Mouse (Mus musculus) G1E (cell line): ENCODE results near the gene Ptprb. TPM values are rescaled to one million over a fixed set of nuclear protein-coding genes. Genes with fewer than 3 reads are reported as not detected.

Source experiments
- ATAC-seq: 2 replicates; pipeline ENCODE4 v1.8.0; 2016; ENCODE audit warnings: mild to moderate bottlenecking; ENCODE audit not compliant: insufficient number of reproducible peaks, poor library complexity, low FRiP score, severe bottlenecking; ENCODE audit errors: extremely low read depth
- DNase-seq: peaks from one replicate; pipeline ENCODE4 v3.0.0; 2012; ENCODE audit warnings: low spot score
- H3K27me3 ChIP-seq: 2 replicates; pipeline ENCODE4 v1.6.1; 2012; ENCODE audit warnings: mild to moderate bottlenecking, low read length, inconsistent platforms; ENCODE audit not compliant: insufficient read depth
- H3K36me3 ChIP-seq: replicated peaks from 2 replicates; pipeline ENCODE3; 2012; ENCODE audit warnings: mild to moderate bottlenecking, inconsistent platforms
- H3K4me1 ChIP-seq: 2 replicates; pipeline ENCODE4 v1.6.1; 2012; ENCODE audit warnings: low read depth, low read length, inconsistent platforms, mixed read lengths; ENCODE audit not compliant: insufficient read depth
- H3K4me3 ChIP-seq: 2 replicates; pipeline ENCODE4 v1.5.1; 2012; ENCODE audit warnings: low read depth, mild to moderate bottlenecking, inconsistent platforms, low read length, moderate library complexity, mixed read lengths
- H3K9me3 ChIP-seq: replicated peaks from 2 replicates; pipeline ENCODE4 v1.6.1; 2012; ENCODE audit warnings: inconsistent platforms
- CTCF ChIP-seq: IDR thresholded peaks from 2 replicates; pipeline ENCODE4 v1.5.1; 2012; ENCODE audit warnings: low read depth, low read length, inconsistent platforms, mixed read lengths
- GATA1 ChIP-seq: IDR thresholded peaks from 2 replicates; pipeline ENCODE4 v1.6.1; 2012; ENCODE audit warnings: borderline replicate concordance, low read length, inconsistent platforms, mixed read lengths
- GATA2 ChIP-seq: IDR thresholded peaks from 2 replicates; pipeline ENCODE4 v1.6.1; 2012; ENCODE audit warnings: low read depth, low read length, inconsistent platforms, borderline replicate concordance
- POLR2AphosphoS5 ChIP-seq: IDR thresholded peaks from 2 replicates; pipeline ENCODE4 v1.6.1; 2012; ENCODE audit warnings: low read depth, low read length, inconsistent platforms; ENCODE audit not compliant: insufficient replicate concordance
- TAL1 ChIP-seq: conservative IDR thresholded peaks from 2 replicates; pipeline ENCODE4 v1.6.1; 2012; ENCODE audit warnings: low read depth, low read length, inconsistent platforms, mixed read lengths
- polyA plus RNA-seq: library from polyadenylated mRNA; stranded (reverse); fragments of >175 nt; gene quantifications from 2 replicates; pipeline ENCODE4 v1.2.3, GENCODE M21; 2012
- total RNA-seq, 2 experiments: library from RNA; stranded (forward) in 1 of 2; stranded (reverse) in 1 of 2; fragments of 200-1000 nt in 1 of 2; fragments of >200 nt in 1 of 2; fragmentation: Nextera tagmentation in 1 of 2; gene quantifications; 2 replicates each; pipeline ENCODE4 v1.2.3; 2014 to 2017

The Ptprb gene
- total and polyA plus RNA-seq, 3 experiments = 0.44 TPM; not detected in 2

DNA sequence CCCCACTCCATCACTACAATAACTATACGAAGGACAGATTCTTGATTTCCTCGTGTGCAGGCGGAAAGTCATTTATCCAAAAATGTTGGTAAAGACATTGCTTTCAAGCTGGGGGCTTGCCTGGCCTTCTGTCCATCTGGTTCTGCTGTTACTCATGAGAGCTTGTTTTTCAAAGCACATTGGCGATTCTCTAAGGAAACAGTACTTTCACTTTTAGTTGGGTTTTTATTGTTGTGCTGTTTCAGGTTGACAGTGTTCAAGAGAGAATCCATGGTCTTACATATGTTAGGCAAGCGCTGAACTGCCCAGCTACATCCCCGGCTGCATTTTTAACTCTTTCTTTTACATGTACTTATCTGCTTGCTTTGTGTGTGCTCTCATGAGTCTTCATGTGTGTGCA, 73.7 kb downstream of the Ptprb start:
- DNase-seq = no peak
- TF ChIP-seq GATA2 = no peak
- no peak for TF ChIP-seq TAL1
- TF ChIP-seq CTCF = no peak
- TF ChIP-seq POLR2AphosphoS5 = no peak
- TF ChIP-seq GATA1 = no peak
- ATAC-seq = no peak

DNA sequence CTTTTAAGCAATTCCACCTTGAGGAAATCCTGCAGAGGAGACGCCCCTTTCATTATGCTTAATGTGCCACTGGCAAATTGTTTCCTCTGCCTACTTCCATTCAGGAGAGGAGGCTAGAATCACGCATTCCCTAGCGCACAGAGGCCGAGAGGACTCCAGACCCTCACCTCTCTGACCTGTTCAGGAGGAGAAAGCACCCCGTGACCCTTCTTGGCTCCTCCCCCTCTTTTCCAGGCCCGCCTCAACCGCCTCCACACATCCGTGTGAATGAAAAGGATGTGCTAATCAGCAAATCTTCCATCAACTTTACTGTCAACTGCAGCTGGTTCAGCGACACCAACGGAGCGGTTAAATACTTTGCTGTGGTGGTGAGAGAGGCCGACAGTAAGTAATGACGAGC, 75.2 kb downstream of the Ptprb start:
- ATAC-seq = no peak
- TF ChIP-seq GATA1 (no peak), CTCF (no peak), POLR2AphosphoS5 (no peak)
- no peaks in the 10 kb centered on the region for H3K27me3 ChIP-seq

More for the DNA sequence above, 73.7 kb downstream of the Ptprb start:
- no peaks in the 10 kb centered on the region for H3K4me1 ChIP-seq
- no peaks in the 10 kb centered on the region for H3K36me3 ChIP-seq
- no peak overlapping the region for H3K4me3 ChIP-seq
- peaks cover 47% of the 10 kb centered on the region for H3K9me3 ChIP-seq
- H3K27me3 ChIP-seq = no peaks in the 10 kb centered on the region

GRCm38 (mm10) chr10:116354372-116354771, 79.0 kb downstream of the Ptprb start:
- peaks cover 40% of the 10 kb centered on the region for H3K9me3 ChIP-seq
- no peak for DNase-seq
- no peak overlapping the region for H3K4me3 ChIP-seq
- H3K36me3 ChIP-seq = no peaks in the 10 kb centered on the region
- ATAC-seq = no peak
- no peak for TF ChIP-seq GATA2
- TF ChIP-seq POLR2AphosphoS5 = no peak
- TF ChIP-seq CTCF = no peak
- TF ChIP-seq TAL1 = no peak
- no peak for TF ChIP-seq GATA1
- no peaks in the 10 kb centered on the region for H3K27me3 ChIP-seq
- no peaks in the 10 kb centered on the region for H3K4me1 ChIP-seq

More for the DNA sequence above, 75.2 kb downstream of the Ptprb start:
- H3K9me3 ChIP-seq = peaks cover 40% of the 10 kb centered on the region
- H3K36me3 ChIP-seq = no peaks in the 10 kb centered on the region
- H3K4me1 ChIP-seq = no peaks in the 10 kb centered on the region
- H3K4me3 ChIP-seq = no peak overlapping the region
- no peak for DNase-seq

- DNase-seq (no peak), ATAC-seq (no peak)
- no peaks in the 10 kb centered on the region for H3K36me3 ChIP-seq
- no peak overlapping the region for H3K4me3 ChIP-seq
- no peaks in the 10 kb centered on the region for H3K27me3 ChIP-seq
- H3K4me1 ChIP-seq = no peaks in the 10 kb centered on the region
- TF ChIP-seq CTCF (no peak), TAL1 (no peak), GATA1 (no peak), GATA2 (no peak), POLR2AphosphoS5 (no peak)
- peaks cover 28% of the 10 kb centered on the region for H3K9me3 ChIP-seq
These were observed 86.9 kb downstream of the Ptprb start for GRCm38 (mm10) chr10:116362181-116362580.

- Histone ChIP-seq H3K4me3 (no peak overlapping the region), H3K9me3 (peaks cover 31% of the 10 kb centered on the region), H3K27me3 (no peaks in the 10 kb centered on the region), H3K36me3 (no peaks in the 10 kb centered on the region), H3K4me1 (no peaks in the 10 kb centered on the region)
- ATAC-seq (no peak), DNase-seq (no peak)
- no peak for TF ChIP-seq GATA1
- TF ChIP-seq GATA2 = no peak
- TF ChIP-seq POLR2AphosphoS5 = no peak
- no peak for TF ChIP-seq TAL1
- no peak for TF ChIP-seq CTCF
These were observed 87.3 kb downstream of the Ptprb start for GRCm38 (mm10) chr10:116362645-116363044.

- H3K9me3 ChIP-seq = peaks cover 37% of the 10 kb centered on the region
- DNase-seq (no peak), ATAC-seq (no peak)
- no peak overlapping the region for H3K4me3 ChIP-seq
- H3K4me1 ChIP-seq = no peaks in the 10 kb centered on the region
- no peaks in the 10 kb centered on the region for H3K27me3 ChIP-seq
- no peaks in the 10 kb centered on the region for H3K36me3 ChIP-seq
- TF ChIP-seq CTCF (no peak), TAL1 (no peak), GATA1 (no peak), POLR2AphosphoS5 (no peak), GATA2 (no peak)
These were observed 89.4 kb downstream of the Ptprb start for GRCm38 (mm10) chr10:116364759-116365158.
